Mouse (Mus musculus): ENCODE measurements around the gene Kif17.
A peak's percentile ranks its signal among the peaks of the same experiment; 100 is the strongest.

GRCm38 (mm10) chr4:138325466-138326076, 75.3 kb downstream of the Kif17 start:
- TF ChIP-seq CTCF (IDR thresholded peaks at IDR 0.05; ENCODE audit: borderline replicate concordance, insufficient read depth, low read length) (no peak), POLR2A (IDR thresholded peaks at IDR 0.05; ENCODE audit: low read depth, low read length) (peak; percentile 66)

Data from embryonic fibroblast, embryonic 13.5 days (primary cell).